Mouse (Mus musculus) testis, adult 2 months (tissue): ENCODE data around the gene Msx1.

ENCODE experiments used
- CTCF ChIP-seq: fragments of 200-500 bp; IDR thresholded peaks from 2 replicates; pipeline ENCODE4 v1.5.1; 2012; ENCODE audit warnings: low read depth, mild to moderate bottlenecking, inconsistent platforms, low read length, moderate library complexity; ENCODE audit not compliant: control insufficient read depth, insufficient read depth, insufficient replicate concordance
- POLR2A ChIP-seq: fragments of 200-500 bp; IDR thresholded peaks from 2 replicates; pipeline ENCODE4 v1.6.1; 2012; ENCODE audit warnings: low read depth, mild to moderate bottlenecking, inconsistent platforms, low read length, moderate library complexity; ENCODE audit not compliant: control insufficient read depth

DNA sequence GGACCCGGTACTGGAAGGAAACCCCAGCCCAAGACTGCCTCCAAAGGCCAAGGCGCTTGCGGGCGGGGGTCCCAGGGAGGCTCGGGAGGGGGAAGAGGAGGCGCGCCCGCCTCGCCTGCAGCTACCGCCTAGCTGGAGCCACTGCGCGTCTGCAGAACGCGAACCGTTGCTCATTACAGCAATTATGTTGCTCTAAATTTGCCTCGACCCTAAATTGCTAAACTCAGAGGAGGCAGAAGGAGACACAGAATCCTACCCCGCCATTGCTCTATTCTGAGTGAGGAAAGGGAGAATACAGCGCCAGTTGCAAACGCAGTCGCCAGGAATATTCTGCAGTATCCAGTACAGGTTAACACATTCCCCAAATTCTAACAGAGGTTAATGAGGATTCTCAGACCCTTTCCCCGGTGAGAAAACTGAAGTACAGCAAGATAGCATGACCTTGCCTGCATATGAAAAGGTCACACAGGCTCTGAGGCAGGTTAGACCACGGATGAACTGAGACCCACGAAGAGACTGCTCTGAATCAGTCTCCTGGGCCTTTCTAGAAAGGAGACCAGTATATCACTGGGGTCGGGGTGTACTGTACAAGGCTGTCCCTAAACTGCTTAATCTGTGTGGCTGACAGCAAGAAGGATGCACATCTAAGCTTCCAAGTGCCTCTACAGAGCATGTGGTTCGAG, 5.7 kb downstream of the Msx1 start:
- TF ChIP-seq POLR2A = no peak
- no peak for TF ChIP-seq CTCF
